Mouse (Mus musculus): ENCODE results near the gene Brox. TPM values are rescaled to one million over a fixed set of nuclear protein-coding genes. Genes with fewer than 3 reads are reported as not detected.

Brox gene
- total and polyA plus RNA-seq, 3 experiments: 15.0 to 32.9 (median 31.5) TPM

DNA sequence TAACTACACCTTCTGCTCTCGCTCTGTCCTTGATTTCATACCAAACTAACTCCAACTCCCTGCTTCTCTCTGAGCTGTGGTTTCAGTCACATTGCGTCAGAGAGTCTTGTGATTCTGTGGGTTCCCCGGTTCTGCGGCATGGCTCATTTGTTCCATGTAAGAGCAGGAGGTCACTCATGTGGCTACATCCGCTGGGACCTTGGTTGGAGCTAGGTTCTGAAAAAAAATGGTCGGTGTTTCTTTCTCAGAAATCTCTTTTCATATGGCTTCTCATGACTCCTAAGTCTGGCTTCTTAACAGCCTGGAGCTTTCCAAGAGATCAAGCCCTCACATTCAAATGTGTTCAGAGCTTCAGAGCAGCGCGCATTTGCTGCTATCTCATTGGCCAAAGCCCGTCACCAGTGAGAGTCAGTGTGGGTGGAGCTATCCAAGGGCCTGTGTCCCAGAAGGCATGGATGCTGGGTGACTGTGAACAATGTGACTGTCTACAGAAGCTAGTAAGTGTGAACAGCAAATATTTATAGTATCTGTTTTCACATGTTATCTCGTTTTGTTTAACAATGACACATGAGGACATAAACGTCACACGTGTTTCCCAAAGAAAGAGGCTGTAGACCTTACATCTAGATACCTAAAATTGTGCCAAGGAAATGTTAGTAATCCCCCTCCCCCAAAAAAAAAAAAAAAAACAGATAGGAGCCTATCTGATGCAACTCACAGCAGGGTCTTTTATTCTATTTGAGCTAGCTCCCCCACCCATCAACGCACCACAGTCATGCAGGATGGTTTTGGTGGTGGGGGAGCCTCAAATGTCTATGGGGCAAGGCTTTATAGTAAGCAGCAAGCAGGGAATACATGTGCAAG, 32.7 kb downstream of the Brox start:
- Histone ChIP-seq H3K4me1 (ENCODE audit: control insufficient read depth, insufficient read depth, low read length) (peaks cover 2% of the 10 kb centered on the region), H3K27me3 (ENCODE audit: control insufficient read depth, insufficient read depth, low read length) (no peaks in the 10 kb centered on the region), H3K9ac (ENCODE audit: low read depth, low read length) (no peak overlapping the region), H3K36me3 (ENCODE audit: control insufficient read depth, insufficient read depth, low read length) (no peaks in the 10 kb centered on the region), H3K79me2 (replicated peaks; ENCODE audit: control insufficient read depth, insufficient read depth, low read length) (no peaks in the 10 kb centered on the region), H3K4me3 (no peak overlapping the region), H3K27ac (no peak overlapping the region)
- 47% methylated on average over 13 of the region's 13 CpGs for WGBS
- intact Hi-C loops (cut with DNase I): no loop called here
- peak in 1 of 2 experiments; percentile 34 for DNase-seq
- no peak for TF ChIP-seq EP300 (IDR thresholded peaks at IDR 0.05; ENCODE audit: insufficient read depth, low read depth, low read length)
- no peak for TF ChIP-seq CTCF (IDR thresholded peaks at IDR 0.05)
- no peak for TF ChIP-seq POLR2A (IDR thresholded peaks at IDR 0.05; ENCODE audit: insufficient read depth, low read depth, low read length)

DNA sequence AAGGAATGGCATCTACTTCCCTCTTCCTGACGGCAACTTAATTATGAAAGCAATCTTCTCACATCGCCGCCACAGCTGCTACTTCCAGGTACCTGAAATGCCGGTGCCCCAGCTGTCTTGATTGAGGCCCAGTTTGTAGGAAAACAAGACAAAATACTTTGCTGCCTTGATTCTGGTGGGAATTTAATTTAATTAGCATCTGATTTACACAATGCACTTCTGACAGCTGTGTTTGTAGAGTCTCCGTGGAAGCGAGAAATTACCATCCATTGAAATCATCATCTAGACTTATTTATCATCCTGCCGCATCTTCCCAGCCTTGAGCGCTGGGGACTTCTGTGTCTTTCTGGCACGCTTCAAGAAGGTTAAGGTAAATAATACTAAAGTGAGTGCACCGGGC, 44.5 kb downstream of the Brox start:
- Histone ChIP-seq H3K36me3 (ENCODE audit: control insufficient read depth, insufficient read depth, low read length) (no peaks in the 10 kb centered on the region), H3K27ac (no peak overlapping the region), H3K79me2 (replicated peaks; ENCODE audit: control insufficient read depth, insufficient read depth, low read length) (no peaks in the 10 kb centered on the region), H3K9ac (ENCODE audit: low read depth, low read length) (no peak overlapping the region), H3K4me1 (ENCODE audit: control insufficient read depth, insufficient read depth, low read length) (no peaks in the 10 kb centered on the region), H3K4me3 (no peak overlapping the region), H3K27me3 (ENCODE audit: control insufficient read depth, insufficient read depth, low read length) (no peaks in the 10 kb centered on the region)
- DNase-seq: no peak
- intact Hi-C loops (cut with DNase I): no loop called here
- no peak for TF ChIP-seq POLR2A (IDR thresholded peaks at IDR 0.05; ENCODE audit: insufficient read depth, low read depth, low read length)
- TF ChIP-seq EP300 (IDR thresholded peaks at IDR 0.05; ENCODE audit: insufficient read depth, low read depth, low read length): no peak
- no peak for TF ChIP-seq CTCF (IDR thresholded peaks at IDR 0.05)
- 78% methylated on average over 10 of the region's 10 CpGs for WGBS

DNA sequence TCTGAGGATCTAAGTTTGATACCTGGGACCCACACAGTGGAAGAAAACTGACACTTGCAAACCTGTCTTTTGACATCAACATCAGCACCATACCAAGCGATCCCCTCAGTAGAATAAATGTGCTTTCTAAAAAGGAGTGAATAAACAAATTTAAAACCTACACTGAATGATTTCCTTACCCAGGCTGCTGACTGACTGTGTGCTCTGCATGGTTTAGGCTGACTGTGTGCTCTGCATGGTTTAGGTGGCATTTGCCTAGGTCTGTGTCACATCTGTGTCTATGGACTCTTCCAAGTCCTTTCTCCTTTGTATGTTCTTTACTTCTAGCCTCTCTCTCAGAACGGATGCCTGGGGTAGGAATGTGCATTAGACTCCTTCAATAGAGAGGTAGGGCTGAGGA, 45.3 kb downstream of the Brox start:
- Histone ChIP-seq H3K27ac (no peak overlapping the region), H3K79me2 (replicated peaks; ENCODE audit: control insufficient read depth, insufficient read depth, low read length) (no peaks in the 10 kb centered on the region), H3K9ac (ENCODE audit: low read depth, low read length) (no peak overlapping the region), H3K27me3 (ENCODE audit: control insufficient read depth, insufficient read depth, low read length) (no peaks in the 10 kb centered on the region), H3K36me3 (ENCODE audit: control insufficient read depth, insufficient read depth, low read length) (no peaks in the 10 kb centered on the region), H3K4me3 (no peak overlapping the region), H3K4me1 (ENCODE audit: control insufficient read depth, insufficient read depth, low read length) (no peaks in the 10 kb centered on the region)
- TF ChIP-seq POLR2A (IDR thresholded peaks at IDR 0.05; ENCODE audit: insufficient read depth, low read depth, low read length): no peak
- TF ChIP-seq CTCF (IDR thresholded peaks at IDR 0.05): no peak
- no peak for TF ChIP-seq EP300 (IDR thresholded peaks at IDR 0.05; ENCODE audit: insufficient read depth, low read depth, low read length)
- DNase-seq: no peak
- intact Hi-C loops (cut with DNase I): no loop called here
- WGBS: 81% methylated on average over 2 of the region's 2 CpGs

DNA sequence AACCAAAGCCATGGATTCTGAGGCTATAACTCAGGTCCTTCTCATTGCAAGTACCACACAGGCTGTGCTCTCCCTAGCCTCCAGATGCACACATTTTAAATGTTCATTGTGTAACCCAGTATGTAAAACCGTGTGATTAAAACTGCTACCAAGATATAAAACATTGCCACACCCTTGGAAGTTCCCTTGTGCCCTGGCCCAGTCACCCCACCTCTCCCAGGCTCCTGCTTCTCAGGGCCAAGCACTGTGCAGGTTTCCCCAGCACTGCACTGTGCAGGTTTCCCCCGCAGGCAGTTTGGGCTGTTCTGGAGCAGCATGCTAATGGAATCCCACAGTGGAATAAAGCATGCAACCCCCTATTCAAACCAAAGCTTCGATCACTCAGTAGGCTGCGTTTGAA, 46.5 kb downstream of the Brox start:
- no peak for DNase-seq
- H3K9ac ChIP-seq (ENCODE audit: low read depth, low read length): no peak overlapping the region
- H3K4me1 ChIP-seq (ENCODE audit: control insufficient read depth, insufficient read depth, low read length): no peaks in the 10 kb centered on the region
- no peak overlapping the region for H3K27ac ChIP-seq
- no peak for TF ChIP-seq EP300 (IDR thresholded peaks at IDR 0.05; ENCODE audit: insufficient read depth, low read depth, low read length)
- no peak for TF ChIP-seq POLR2A (IDR thresholded peaks at IDR 0.05; ENCODE audit: insufficient read depth, low read depth, low read length)
- TF ChIP-seq CTCF (IDR thresholded peaks at IDR 0.05): no peak
- intact Hi-C loops (cut with DNase I): no loop called here
- H3K27me3 ChIP-seq (ENCODE audit: control insufficient read depth, insufficient read depth, low read length): no peaks in the 10 kb centered on the region
- no peaks in the 10 kb centered on the region for H3K36me3 ChIP-seq (ENCODE audit: control insufficient read depth, insufficient read depth, low read length)
- no peaks in the 10 kb centered on the region for H3K79me2 ChIP-seq (replicated peaks; ENCODE audit: control insufficient read depth, insufficient read depth, low read length)
- WGBS: 65% methylated on average over 4 of the region's 4 CpGs
- no peak overlapping the region for H3K4me3 ChIP-seq

DNA sequence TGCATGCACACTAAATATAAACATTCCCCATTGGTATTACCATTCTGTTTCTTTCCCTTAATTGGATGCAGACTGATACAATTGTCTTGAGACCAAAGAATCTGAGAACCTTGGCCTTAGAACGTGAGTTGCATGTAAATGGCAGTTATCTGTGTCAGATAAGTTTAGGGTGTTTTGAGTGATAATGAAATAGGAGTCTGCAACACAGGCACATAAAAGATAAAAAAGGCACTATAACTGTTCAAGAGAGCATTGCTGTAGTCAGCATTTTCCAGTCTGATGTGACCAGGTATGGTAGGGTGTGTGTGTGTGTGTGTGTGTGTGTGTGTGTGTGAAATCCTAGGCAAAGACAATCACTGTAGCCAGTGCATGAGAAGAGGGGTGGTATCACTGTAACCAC, 48.9 kb downstream of the Brox start:
- H3K27me3 ChIP-seq (ENCODE audit: control insufficient read depth, insufficient read depth, low read length): no peaks in the 10 kb centered on the region
- no peaks in the 10 kb centered on the region for H3K36me3 ChIP-seq (ENCODE audit: control insufficient read depth, insufficient read depth, low read length)
- no peak for TF ChIP-seq POLR2A (IDR thresholded peaks at IDR 0.05; ENCODE audit: insufficient read depth, low read depth, low read length)
- no peak for TF ChIP-seq CTCF (IDR thresholded peaks at IDR 0.05)
- no peak for TF ChIP-seq EP300 (IDR thresholded peaks at IDR 0.05; ENCODE audit: insufficient read depth, low read depth, low read length)
- no peak overlapping the region for H3K4me3 ChIP-seq
- no peaks in the 10 kb centered on the region for H3K79me2 ChIP-seq (replicated peaks; ENCODE audit: control insufficient read depth, insufficient read depth, low read length)
- WGBS: 13% methylated on average over 1 of the region's 1 CpGs
- no peak overlapping the region for H3K27ac ChIP-seq
- no peak for DNase-seq
- intact Hi-C loops (cut with DNase I): no loop called here
- no peaks in the 10 kb centered on the region for H3K4me1 ChIP-seq (ENCODE audit: control insufficient read depth, insufficient read depth, low read length)
- no peak overlapping the region for H3K9ac ChIP-seq (ENCODE audit: low read depth, low read length)

DNA sequence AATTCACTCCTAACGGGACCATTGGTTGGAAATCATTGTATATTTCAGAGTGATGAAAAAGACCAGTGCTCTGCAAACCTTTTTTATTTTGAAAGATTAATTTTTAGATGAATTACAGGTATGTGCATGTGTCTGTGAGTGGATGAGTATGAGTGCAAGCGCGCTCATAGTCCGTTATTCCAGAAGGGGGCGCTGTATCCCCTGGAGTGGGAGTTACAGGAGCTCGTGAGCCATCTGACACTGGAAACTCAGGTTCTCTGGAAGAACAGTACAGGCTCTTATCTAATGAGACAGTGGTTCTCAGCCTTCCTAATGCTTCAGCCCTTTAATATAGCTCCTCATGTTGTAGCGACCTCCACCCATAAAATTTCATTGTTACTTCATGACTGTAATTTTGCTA, 53.8 kb downstream of the Brox start:
- Histone ChIP-seq H3K4me3 (no peak overlapping the region), H3K27ac (no peak overlapping the region), H3K79me2 (replicated peaks; ENCODE audit: control insufficient read depth, insufficient read depth, low read length) (no peaks in the 10 kb centered on the region), H3K36me3 (ENCODE audit: control insufficient read depth, insufficient read depth, low read length) (no peaks in the 10 kb centered on the region), H3K9ac (ENCODE audit: low read depth, low read length) (no peak overlapping the region), H3K27me3 (ENCODE audit: control insufficient read depth, insufficient read depth, low read length) (no peaks in the 10 kb centered on the region), H3K4me1 (ENCODE audit: control insufficient read depth, insufficient read depth, low read length) (no peaks in the 10 kb centered on the region)
- intact Hi-C loops (cut with DNase I): no loop called here
- TF ChIP-seq POLR2A (IDR thresholded peaks at IDR 0.05; ENCODE audit: insufficient read depth, low read depth, low read length) (no peak), CTCF (IDR thresholded peaks at IDR 0.05) (0 out of 2 replicates have a peak, but pooled peaks have one; percentile 11)
- no peak for DNase-seq
- 75% methylated on average over 7 of the region's 7 CpGs for WGBS
